20 mouse cellular contexts compared by ENCODE assay signal in the genomic region with DNA sequence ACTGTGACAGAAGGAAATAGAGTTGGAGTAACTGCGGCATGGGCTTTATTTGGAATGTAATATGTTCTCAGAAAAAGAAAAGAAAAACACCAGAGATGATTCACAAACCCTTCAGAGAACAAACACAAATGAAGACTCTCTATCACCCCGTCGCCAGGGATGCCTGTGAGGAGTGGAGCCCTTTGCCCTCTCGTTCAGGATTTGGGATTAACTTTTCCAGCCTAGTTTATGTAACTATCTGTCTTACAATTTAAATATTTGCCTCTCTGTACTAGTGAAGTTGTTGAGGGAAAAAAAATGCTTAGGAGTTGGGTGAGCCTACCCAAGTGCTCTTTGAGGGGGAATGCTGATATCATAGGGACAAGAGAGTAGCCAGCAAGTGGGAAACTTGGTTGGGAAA.
DNase-seq lines count a peak whose midpoint lies in the region; ATAC-seq and TF ChIP-seq lines count a peak whose summit lies in the region.
"Had no signal": no experiment of that assay in that cellular context is flagged by ENCODE, and none has a peak within 500 bp of the region (broad histone marks: within the 10 kb centered on the region; RNA-seq: fewer than 3 reads in every experiment).

No protein-coding gene starts in this region.

- peaks cover 3% of the 10 kb centered on the region; the same call in 1 of the 2 replicates for H3K79me2 ChIP-seq in liver, adult 2 months (ENCODE audit: control insufficient read depth, insufficient read depth, low read length)

- ATAC-seq in hindbrain, embryonic 14.5 days (ENCODE audit: low FRiP score), result no peak
- ATAC-seq in hindbrain, embryonic 13.5 days (ENCODE audit: low FRiP score), result no peak
- no peak for ATAC-seq in liver, postnatal 0 days
- ATAC-seq: forebrain, embryonic 14.5 days; midbrain, embryonic 16.5 days; Patski had no signal

- no peak for TF ChIP-seq POLR2A in liver, adult 2 months (IDR thresholded peaks at IDR 0.05; ENCODE audit: extremely low read depth, insufficient read depth, low read length)

- no peak for DNase-seq in hindbrain, embryonic 14.5 days (ENCODE audit: low spot score)
- DNase-seq in liver, adult 2 months (ENCODE audit: extremely low read depth, low read depth, low spot score), result peak; percentile 72
- no peak for DNase-seq in liver
- DNase-seq in kidney, postnatal 10 days, result peak; percentile 25
- DNase-seq in liver, postnatal 0 days, result no peak
- no peak for DNase-seq in urinary bladder, postnatal 14 days (ENCODE audit: low spot score)
- no peak for DNase-seq in right cerebral cortex, postnatal 14 days
- DNase-seq: adrenal gland, postnatal 10 days; cerebellum, postnatal 14 days; gastrocnemius, postnatal 25 days; lung, adult 18-20 months; right cerebral cortex, postnatal 25 days had no signal

- peaks cover 5% of the 10 kb centered on the region; the same call in 1 of the 2 replicates for H3K36me3 ChIP-seq in hindbrain, embryonic 14.5 days (replicated peaks; ENCODE audit: control insufficient read depth, insufficient read depth)
- peaks cover 5% of the 10 kb centered on the region for H3K36me3 ChIP-seq in hindbrain, embryonic 13.5 days
- H3K36me3 ChIP-seq in liver, adult 2 months (ENCODE audit: control insufficient read depth, insufficient read depth, low read length), result no peaks in the 10 kb centered on the region
- 0 out of 2 replicates have a peak, but pooled peaks cover 4% of the 10 kb centered on the region for H3K36me3 ChIP-seq in liver, postnatal 0 days (replicated peaks; ENCODE audit: insufficient read depth, low read length)
- H3K36me3 ChIP-seq: neural tube, embryonic 15.5 days had no signal

- WGBS in hindbrain, embryonic 14.5 days, result 68% methylated on average over 4 of the region's 4 CpGs
- WGBS in hindbrain, embryonic 13.5 days, result 76% methylated on average over 4 of the region's 4 CpGs
- 17% methylated on average over 4 of the region's 4 CpGs for WGBS in liver, adult 2 months
- 56% methylated on average over 4 of the region's 4 CpGs for WGBS in liver, postnatal 0 days (ENCODE audit: insufficient replicate concordance)

- no peaks in the 10 kb centered on the region for H3K9me3 ChIP-seq in hindbrain, embryonic 14.5 days (ENCODE audit: control insufficient read depth, low read length)
- H3K9me3 ChIP-seq in hindbrain, embryonic 13.5 days, result no peaks in the 10 kb centered on the region
- no peaks in the 10 kb centered on the region for H3K9me3 ChIP-seq in liver, postnatal 0 days (ENCODE audit: low read length)
- H3K9me3 ChIP-seq: embryonic facial prominence, embryonic 13.5 days; limb, embryonic 10.5 days; neural tube, embryonic 15.5 days had no signal

- no peak overlapping the region for H3K4me3 ChIP-seq in hindbrain, embryonic 14.5 days (replicated peaks; ENCODE audit: low read length)
- no peak overlapping the region for H3K4me3 ChIP-seq in hindbrain, embryonic 13.5 days
- no peak overlapping the region for H3K4me3 ChIP-seq in liver, adult 2 months (ENCODE audit: insufficient read depth, low read depth, low read length)
- H3K4me3 ChIP-seq in liver, postnatal 0 days (ENCODE audit: low read depth, low read length), result no peak overlapping the region
- H3K4me3 ChIP-seq: embryonic facial prominence, embryonic 13.5 days; limb, embryonic 10.5 days; megakaryocyte, embryonic 14.5 days; neural tube, embryonic 15.5 days had no signal

- no peak overlapping the region for H3K9ac ChIP-seq in hindbrain, embryonic 14.5 days
- H3K9ac ChIP-seq in hindbrain, embryonic 13.5 days, result no peak overlapping the region
- H3K9ac ChIP-seq in liver, adult 2 months (ENCODE audit: low read depth, low read length), result no peak overlapping the region
- no peak overlapping the region for H3K9ac ChIP-seq in liver, postnatal 0 days (replicated peaks)
- H3K9ac ChIP-seq: embryonic facial prominence, embryonic 13.5 days; neural tube, embryonic 15.5 days had no signal

- 0 out of 2 replicates have a peak overlapping the region, but pooled peaks have one; percentile 21 for H3K27ac ChIP-seq in hindbrain, embryonic 14.5 days
- H3K27ac ChIP-seq in hindbrain, embryonic 13.5 days, result no peak overlapping the region
- H3K27ac ChIP-seq in liver, adult 2 months (replicated peaks; ENCODE audit: insufficient read depth, low read depth, low read length), result peak overlapping the region; percentile 35; the same call in 1 of the 2 replicates
- peak overlapping the region; percentile 41 for H3K27ac ChIP-seq in liver, postnatal 0 days (ENCODE audit: low read depth)
- H3K27ac ChIP-seq: embryonic facial prominence, embryonic 13.5 days; limb, embryonic 10.5 days; neural tube, embryonic 15.5 days had no signal

- H3K27me3 ChIP-seq in hindbrain, embryonic 14.5 days (ENCODE audit: control insufficient read depth, insufficient read depth, low read length), result no peaks in the 10 kb centered on the region
- H3K27me3 ChIP-seq in hindbrain, embryonic 13.5 days, result no peaks in the 10 kb centered on the region
- no peaks in the 10 kb centered on the region for H3K27me3 ChIP-seq in liver, adult 2 months (ENCODE audit: control insufficient read depth, insufficient read depth, low read length)
- H3K27me3 ChIP-seq in liver, postnatal 0 days (ENCODE audit: insufficient read depth, low read length), result no peaks in the 10 kb centered on the region
- H3K27me3 ChIP-seq: embryonic facial prominence, embryonic 13.5 days; megakaryocyte, embryonic 14.5 days; neural tube, embryonic 15.5 days; Patski had no signal

- no peaks in the 10 kb centered on the region; the same call in 1 of the 2 replicates for H3K4me1 ChIP-seq in hindbrain, embryonic 14.5 days (replicated peaks; ENCODE audit: control insufficient read depth, insufficient read depth, low read length)
- peaks cover 12% of the 10 kb centered on the region for H3K4me1 ChIP-seq in hindbrain, embryonic 13.5 days (replicated peaks)
- H3K4me1 ChIP-seq in liver, adult 2 months (ENCODE audit: control insufficient read depth, insufficient read depth, low read length), result peaks cover 11% of the 10 kb centered on the region
- H3K4me1 ChIP-seq in liver, postnatal 0 days (ENCODE audit: insufficient read depth), result peaks cover 29% of the 10 kb centered on the region
- H3K4me1 ChIP-seq: neural tube, embryonic 15.5 days had no signal

- no peak overlapping the region for H3K4me2 ChIP-seq in hindbrain, embryonic 14.5 days (replicated peaks)
- no peak overlapping the region for H3K4me2 ChIP-seq in hindbrain, embryonic 13.5 days
- H3K4me2 ChIP-seq in liver, postnatal 0 days (ENCODE audit: low read depth, low read length), result no peak overlapping the region
- H3K4me2 ChIP-seq: embryonic facial prominence, embryonic 13.5 days; neural tube, embryonic 15.5 days had no signal

- no peak for TF ChIP-seq CTCF in liver, adult 2 months (IDR thresholded peaks at IDR 0.05; ENCODE audit: low read depth, low read length)
- no peak for TF ChIP-seq CTCF in liver, postnatal 0 days (IDR thresholded peaks at IDR 0.05; ENCODE audit: low read depth)

- TF ChIP-seq EP300 in liver, postnatal 0 days (IDR thresholded peaks at IDR 0.05; ENCODE audit: low read depth), result no peak

Comparison
In these comparisons a context has a peak if more than half of its experiments do, and no peak if none do; other contexts are left out.
1. DNase-seq: peak in liver, adult 2 months (single experiment) and kidney, postnatal 10 days (single experiment); none in hindbrain, embryonic 14.5 days (single experiment), liver (single experiment), liver, postnatal 0 days (single experiment), urinary bladder, postnatal 14 days (single experiment) and right cerebral cortex, postnatal 14 days (single experiment).